Mouse (Mus musculus): Measurements from ENCODE around the gene Galns.

Galns gene

GRCm38 (mm10) chr8:122537033-122537432 is 74.2 kb downstream of the Galns start:
- DNase-seq, result peak; percentile 58 to 84

- DNase-seq, result peak in 1 of 2 experiments; percentile 38
Measured at GRCm38 (mm10) chr8:122531312-122531711, 80.0 kb downstream of the Galns start.

GRCm38 (mm10) chr8:122529159-122529558 is 82.1 kb downstream of the Galns start:
- peak; percentile 77 to 93 for DNase-seq
